Mouse (Mus musculus): ENCODE measurements around the gene Clec4f. TPM values are rescaled to one million over a fixed set of nuclear protein-coding genes. Genes with fewer than 3 reads are reported as not detected.
"Not testable (repeated sequence)": the region's sequence is repeated elsewhere in the genome, so short reads cannot be mapped to it uniquely, and the experiment has no call there.

Clec4f gene
- polyA plus RNA-seq, 1 experiment = not detected

GRCm38 (mm10) chr6:83689374-83689773, 33.4 kb upstream of the Clec4f start:
- 74% methylated on average over 4 of the region's 4 CpGs for WGBS
- TF ChIP-seq POLR2A (IDR thresholded peaks at IDR 0.05; ENCODE audit: borderline replicate concordance, insufficient read depth, low read length) (no peak), CTCF (IDR thresholded peaks at IDR 0.05; ENCODE audit: borderline replicate concordance, insufficient read depth, low read depth, low read length) (no peak)
- Histone ChIP-seq H3K4me3 (replicated peaks; ENCODE audit: insufficient read depth, low read depth, low read length) (no peak overlapping the region), H3K4me1 (ENCODE audit: control insufficient read depth, insufficient read depth, low read length) (no peaks in the 10 kb centered on the region), H3K27ac (ENCODE audit: insufficient read depth, low read length) (no peak overlapping the region), H3K27me3 (ENCODE audit: control insufficient read depth, insufficient read depth, low read length) (no peaks in the 10 kb centered on the region; the same call in 1 of the 2 replicates)
- no peak for DNase-seq

GRCm38 (mm10) chr6:83677757-83678156, 21.8 kb upstream of the Clec4f start, which contains the start of gene Cd207:
Gene Cd207 (minus strand): TSS chr6:83677857.
- WGBS = 55% methylated on average over 4 of the region's 4 CpGs
- H3K4me1 ChIP-seq (ENCODE audit: control insufficient read depth, insufficient read depth, low read length) = no peaks in the 10 kb centered on the region

GRCm38 (mm10) chr6:83673395-83673794, 17.4 kb upstream of the Clec4f start:
- DNase-seq = peak; percentile 47 to 68
- TF ChIP-seq CTCF (IDR thresholded peaks at IDR 0.05; ENCODE audit: borderline replicate concordance, insufficient read depth, low read depth, low read length) (peak; percentile 75), POLR2A (IDR thresholded peaks at IDR 0.05; ENCODE audit: borderline replicate concordance, insufficient read depth, low read length) (no peak)
- no peaks in the 10 kb centered on the region for H3K27me3 ChIP-seq (ENCODE audit: control insufficient read depth, insufficient read depth, low read length)
- H3K27ac ChIP-seq (ENCODE audit: insufficient read depth, low read length) = no peak overlapping the region
- no peaks in the 10 kb centered on the region for H3K4me1 ChIP-seq (ENCODE audit: control insufficient read depth, insufficient read depth, low read length)
- 8% methylated on average over 4 of the region's 4 CpGs for WGBS
- no peak overlapping the region for H3K4me3 ChIP-seq (replicated peaks; ENCODE audit: insufficient read depth, low read depth, low read length)

More at GRCm38 (mm10) chr6:83677757-83678156, 21.8 kb upstream of the Clec4f start, which contains the start of gene Cd207:
- H3K27ac ChIP-seq (ENCODE audit: insufficient read depth, low read length) = no peak within 1 kb of the TSS
- TF ChIP-seq POLR2A (IDR thresholded peaks at IDR 0.05; ENCODE audit: borderline replicate concordance, insufficient read depth, low read length) (no peak), CTCF (IDR thresholded peaks at IDR 0.05; ENCODE audit: borderline replicate concordance, insufficient read depth, low read depth, low read length) (no peak)
- H3K27me3 ChIP-seq (ENCODE audit: control insufficient read depth, insufficient read depth, low read length) = no peaks in the 10 kb centered on the region
- H3K4me3 ChIP-seq (replicated peaks; ENCODE audit: insufficient read depth, low read depth, low read length) = no peak within 1 kb of the TSS
- DNase-seq = no peak

GRCm38 (mm10) chr6:83665009-83665408, 9.0 kb upstream of the Clec4f start:
- Histone ChIP-seq H3K27ac (ENCODE audit: insufficient read depth, low read length) (no peak overlapping the region), H3K4me1 (ENCODE audit: control insufficient read depth, insufficient read depth, low read length) (no peaks in the 10 kb centered on the region), H3K4me3 (replicated peaks; ENCODE audit: insufficient read depth, low read depth, low read length) (no peak overlapping the region), H3K27me3 (ENCODE audit: control insufficient read depth, insufficient read depth, low read length) (no peaks in the 10 kb centered on the region)
- no peak for TF ChIP-seq CTCF (IDR thresholded peaks at IDR 0.05; ENCODE audit: borderline replicate concordance, insufficient read depth, low read depth, low read length)
- TF ChIP-seq POLR2A (IDR thresholded peaks at IDR 0.05; ENCODE audit: borderline replicate concordance, insufficient read depth, low read length) = no peak
- no peak for DNase-seq
- WGBS = 70% methylated on average over 2 of the region's 2 CpGs

GRCm38 (mm10) chr6:83660821-83661220, 4.8 kb upstream of the Clec4f start:
- WGBS = 88% methylated on average over 4 of the region's 4 CpGs
- TF ChIP-seq CTCF (IDR thresholded peaks at IDR 0.05; ENCODE audit: borderline replicate concordance, insufficient read depth, low read depth, low read length) (no peak), POLR2A (IDR thresholded peaks at IDR 0.05; ENCODE audit: borderline replicate concordance, insufficient read depth, low read length) (no peak)
- Histone ChIP-seq H3K4me3 (replicated peaks; ENCODE audit: insufficient read depth, low read depth, low read length) (no peak overlapping the region), H3K27me3 (ENCODE audit: control insufficient read depth, insufficient read depth, low read length) (no peaks in the 10 kb centered on the region; the same call in 1 of the 2 replicates), H3K4me1 (ENCODE audit: control insufficient read depth, insufficient read depth, low read length) (no peaks in the 10 kb centered on the region), H3K27ac (ENCODE audit: insufficient read depth, low read length) (no peak overlapping the region)
- DNase-seq = no peak

GRCm38 (mm10) chr6:83646715-83647114, 9.3 kb downstream of the Clec4f start:
- 84% methylated on average over 10 of the region's 10 CpGs for WGBS
- TF ChIP-seq POLR2A (IDR thresholded peaks at IDR 0.05; ENCODE audit: borderline replicate concordance, insufficient read depth, low read length) = no peak
- no peak for TF ChIP-seq CTCF (IDR thresholded peaks at IDR 0.05; ENCODE audit: borderline replicate concordance, insufficient read depth, low read depth, low read length)
- DNase-seq = no peak
- H3K27me3 ChIP-seq (ENCODE audit: control insufficient read depth, insufficient read depth, low read length) = no peaks in the 10 kb centered on the region
- H3K4me1 ChIP-seq (ENCODE audit: control insufficient read depth, insufficient read depth, low read length) = no peaks in the 10 kb centered on the region
- H3K27ac ChIP-seq (ENCODE audit: insufficient read depth, low read length) = no peak overlapping the region
- no peak overlapping the region for H3K4me3 ChIP-seq (replicated peaks; ENCODE audit: insufficient read depth, low read depth, low read length)

- TF ChIP-seq POLR2A (IDR thresholded peaks at IDR 0.05; ENCODE audit: borderline replicate concordance, insufficient read depth, low read length) = no peak
- TF ChIP-seq CTCF (IDR thresholded peaks at IDR 0.05; ENCODE audit: borderline replicate concordance, insufficient read depth, low read depth, low read length) = 0 out of 2 replicates have a peak, but pooled peaks have one; percentile 0
- no peak overlapping the region for H3K27ac ChIP-seq (ENCODE audit: insufficient read depth, low read length)
- no peak overlapping the region for H3K4me3 ChIP-seq (replicated peaks; ENCODE audit: insufficient read depth, low read depth, low read length)
- DNase-seq = no peak
- H3K4me1 ChIP-seq (ENCODE audit: control insufficient read depth, insufficient read depth, low read length) = no peaks in the 10 kb centered on the region
- no peaks in the 10 kb centered on the region for H3K27me3 ChIP-seq (ENCODE audit: control insufficient read depth, insufficient read depth, low read length)
- WGBS = 77% methylated on average over 1 of the region's 1 CpGs
Measured at GRCm38 (mm10) chr6:83635329-83635728, 20.7 kb downstream of the Clec4f start.

- not testable (repeated sequence) for H3K27me3 ChIP-seq (ENCODE audit: control insufficient read depth, insufficient read depth, low read length); H3K27ac ChIP-seq (ENCODE audit: insufficient read depth, low read length); H3K4me1 ChIP-seq (ENCODE audit: control insufficient read depth, insufficient read depth, low read length); H3K4me3 ChIP-seq (replicated peaks; ENCODE audit: insufficient read depth, low read depth, low read length); DNase-seq
- WGBS = 72% methylated on average over 4 of the region's 4 CpGs
Measured at GRCm38 (mm10) chr6:83634631-83635030, 21.4 kb downstream of the Clec4f start.

GRCm38 (mm10) chr6:83634106-83634505, 21.9 kb downstream of the Clec4f start:
- DNase-seq; H3K27ac ChIP-seq (ENCODE audit: insufficient read depth, low read length); H3K4me3 ChIP-seq (replicated peaks; ENCODE audit: insufficient read depth, low read depth, low read length); H3K27me3 ChIP-seq (ENCODE audit: control insufficient read depth, insufficient read depth, low read length); H3K4me1 ChIP-seq (ENCODE audit: control insufficient read depth, insufficient read depth, low read length): not testable (repeated sequence)
- 66% methylated on average over 5 of the region's 5 CpGs for WGBS
